Mouse (Mus musculus): Measurements from ENCODE around the gene Samd11. TPM values are rescaled to one million over a fixed set of nuclear protein-coding genes. Genes with fewer than 3 reads are reported as not detected.
A peak's percentile ranks its signal among the peaks of the same experiment; 100 is the strongest.

Samd11 gene
- 0.37 TPM in 1 of 2 replicates, not detected in the other for total RNA-seq (2017)

- ATAC-seq (ENCODE audit: extremely low read depth, insufficient number of reproducible peaks, low FRiP score, poor library complexity, severe bottlenecking): peak; percentile 52
These were observed at the start of gene Samd11 for GRCm38 (mm10) chr4:156255078-156255839. Samd11 (minus strand) TSS chr4:156255657.

GRCm38 (mm10) chr4:156254361-156255077, 938 bp downstream of the Samd11 start:
- ATAC-seq (ENCODE audit: extremely low read depth, insufficient number of reproducible peaks, low FRiP score, poor library complexity, severe bottlenecking): no peak

DNA sequence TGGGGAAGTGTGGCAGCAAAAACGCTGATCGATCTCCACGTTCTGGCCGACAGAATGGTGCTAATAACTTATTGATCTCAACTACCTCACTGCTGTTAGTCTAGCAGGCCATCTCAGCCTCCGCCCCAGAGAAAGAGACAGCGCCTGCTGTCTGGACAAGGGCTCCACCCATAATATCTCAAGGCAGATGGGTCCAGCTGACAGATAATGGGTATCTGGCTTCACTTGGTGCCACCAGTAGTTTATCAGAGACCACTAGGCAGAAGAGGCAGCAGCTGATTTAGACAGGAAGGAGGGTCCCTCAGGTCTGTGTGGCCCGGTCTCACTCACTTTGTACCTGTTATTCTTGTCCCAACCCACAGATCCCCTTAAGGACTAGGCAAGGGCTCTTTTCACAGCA, 2.4 kb downstream of the Samd11 start:
- ATAC-seq (ENCODE audit: extremely low read depth, insufficient number of reproducible peaks, low FRiP score, poor library complexity, severe bottlenecking): no peak

DNA sequence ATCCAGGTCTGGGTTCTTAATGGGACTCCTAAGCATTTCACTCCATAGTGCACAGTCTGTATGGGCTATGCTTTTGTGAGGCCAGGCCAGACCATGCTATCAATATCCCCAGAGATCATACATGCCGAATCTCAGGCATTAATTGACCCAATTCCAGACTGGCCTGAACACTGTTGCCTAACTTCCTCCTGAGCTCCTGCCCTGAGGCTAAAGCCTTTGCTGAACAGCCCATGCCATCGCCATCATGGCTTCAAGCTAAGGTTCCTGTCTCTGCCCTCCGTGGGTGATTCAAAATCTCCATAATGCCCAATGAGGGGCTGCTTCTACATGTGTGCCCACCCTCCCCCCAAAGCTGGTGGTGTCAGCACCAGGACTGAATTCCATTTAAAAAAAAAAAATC, 2.8 kb downstream of the Samd11 start:
- ATAC-seq (ENCODE audit: extremely low read depth, insufficient number of reproducible peaks, low FRiP score, poor library complexity, severe bottlenecking): no peak

- ATAC-seq (ENCODE audit: extremely low read depth, insufficient number of reproducible peaks, low FRiP score, poor library complexity, severe bottlenecking): no peak
These were observed 3.3 kb downstream of the Samd11 start for GRCm38 (mm10) chr4:156252140-156252539.

DNA sequence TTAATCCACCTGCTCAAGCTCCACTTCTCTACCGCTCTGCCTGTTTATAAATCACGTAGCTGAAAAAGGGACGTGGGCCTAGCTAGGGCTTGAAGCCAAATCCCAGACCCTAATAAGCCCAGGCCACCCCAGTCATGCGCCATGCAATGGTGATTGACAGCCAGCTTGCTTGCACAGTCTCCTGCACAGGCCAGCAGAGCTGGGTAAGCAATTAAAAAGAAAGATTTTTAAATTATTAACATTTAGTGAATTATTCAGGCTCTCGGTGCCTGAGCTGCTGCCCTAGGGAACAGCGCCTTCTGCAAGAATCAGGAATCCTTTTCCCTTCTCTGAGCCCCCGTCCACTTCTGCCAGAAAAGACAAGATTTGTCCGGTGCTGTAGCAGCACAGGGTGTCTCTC, 4.4 kb downstream of the Samd11 start:
- no peak for ATAC-seq (ENCODE audit: extremely low read depth, insufficient number of reproducible peaks, low FRiP score, poor library complexity, severe bottlenecking)

DNA sequence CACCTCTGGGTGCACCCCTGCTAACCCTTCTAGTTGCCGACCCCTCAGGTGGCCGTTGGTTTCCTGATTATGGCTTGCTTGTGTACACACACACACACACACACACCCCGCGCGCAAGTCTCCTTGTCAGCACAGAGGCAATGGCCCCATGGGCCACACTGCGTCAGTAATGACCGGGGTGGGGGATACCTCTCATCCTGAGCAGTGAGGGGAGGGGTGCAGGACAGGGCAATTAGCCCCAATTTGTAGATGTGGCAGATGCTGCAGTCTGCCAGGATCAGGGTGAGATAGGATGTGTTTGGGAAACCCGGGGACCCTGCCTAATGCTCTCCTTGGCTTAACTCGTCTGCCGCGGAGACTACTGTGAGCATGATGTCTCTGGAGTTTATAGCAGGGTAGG, 5.9 kb downstream of the Samd11 start:
- no peak for ATAC-seq (ENCODE audit: extremely low read depth, insufficient number of reproducible peaks, low FRiP score, poor library complexity, severe bottlenecking)

- ATAC-seq (ENCODE audit: extremely low read depth, insufficient number of reproducible peaks, low FRiP score, poor library complexity, severe bottlenecking): no peak
These were observed 18.6 kb downstream of the Samd11 start for GRCm38 (mm10) chr4:156236651-156237447.

DNA sequence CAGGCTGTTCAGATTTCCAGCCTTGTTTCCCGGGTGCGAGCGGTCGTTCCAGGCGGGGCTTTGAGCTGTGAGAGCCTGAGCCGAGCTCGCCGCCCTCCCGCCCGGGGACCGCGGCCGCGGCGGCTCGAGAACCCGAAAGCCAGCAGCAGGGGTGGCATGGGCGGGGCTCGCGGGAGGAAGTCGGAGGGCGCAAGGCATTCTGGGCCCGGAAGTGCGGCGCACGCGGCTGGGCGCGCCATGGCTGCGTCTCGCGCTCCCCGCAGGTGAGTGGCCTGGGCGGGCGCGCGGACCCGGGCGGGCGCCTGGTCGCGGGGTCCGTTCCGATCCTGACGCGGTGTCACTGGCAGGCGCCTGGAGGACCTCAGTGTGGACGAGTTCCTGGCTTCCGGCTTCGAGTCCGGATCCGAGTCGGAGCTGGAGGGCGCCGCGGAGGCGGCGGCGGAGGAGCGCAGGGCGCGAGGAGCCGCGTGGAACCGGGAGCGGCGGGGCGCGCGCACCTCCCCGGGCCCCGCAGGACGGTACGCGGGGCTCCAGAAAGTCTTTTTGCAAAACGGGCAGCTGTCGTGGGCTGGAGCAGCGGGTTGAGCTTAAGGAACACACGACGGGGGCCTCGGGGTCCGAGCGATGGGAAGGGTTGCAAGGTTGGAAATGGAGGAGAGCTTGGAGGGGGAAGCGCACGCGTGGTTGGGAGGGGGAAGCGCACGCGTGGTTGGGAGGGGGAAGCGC, 19.5 kb downstream of the Samd11 start, which contains the start of gene Noc2l:
Noc2l (plus strand) TSS at position 203 of the 726 bp plus-strand sequence.
- peak; percentile 77 for ATAC-seq (ENCODE audit: extremely low read depth, insufficient number of reproducible peaks, low FRiP score, poor library complexity, severe bottlenecking)

- ATAC-seq (ENCODE audit: extremely low read depth, insufficient number of reproducible peaks, low FRiP score, poor library complexity, severe bottlenecking): no peak
These were observed 20.1 kb downstream of the Samd11 start for GRCm38 (mm10) chr4:156235360-156235770.

DNA sequence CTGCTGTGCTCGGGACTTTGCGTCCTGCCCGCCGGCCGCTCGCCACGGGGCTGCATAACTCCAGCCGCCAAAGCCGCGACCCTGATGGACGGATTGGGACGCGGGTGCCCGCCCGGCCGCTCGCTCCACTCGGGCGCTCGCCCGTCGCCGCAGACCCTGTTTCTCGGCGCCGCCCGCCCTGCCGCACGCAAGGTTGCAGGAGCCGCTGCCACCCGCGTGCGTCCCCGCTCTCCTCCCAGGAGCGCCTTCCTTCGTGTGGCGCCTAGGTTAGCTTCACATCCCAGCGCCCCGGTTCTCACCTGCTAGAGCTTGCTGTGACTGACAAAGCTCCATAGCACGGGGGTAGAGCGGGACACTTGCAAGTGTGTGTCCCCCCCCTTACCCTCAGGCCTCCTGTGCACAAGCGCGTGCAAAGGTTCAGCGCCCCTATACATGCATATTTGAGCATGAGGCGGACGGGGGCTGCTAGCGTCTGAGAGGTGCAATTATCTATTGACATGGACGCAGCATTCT, 20.7 kb downstream of the Samd11 start, which contains the start of gene Plekhn1:
Plekhn1 (minus strand) TSS at position 157 of the 513 bp plus-strand sequence.
- 0 out of 2 replicates have a peak, but pooled peaks have one; percentile 4 for ATAC-seq (ENCODE audit: extremely low read depth, insufficient number of reproducible peaks, low FRiP score, poor library complexity, severe bottlenecking)

GRCm38 (mm10) chr4:156234021-156234501, 21.4 kb downstream of the Samd11 start:
- no peak for ATAC-seq (ENCODE audit: extremely low read depth, insufficient number of reproducible peaks, low FRiP score, poor library complexity, severe bottlenecking)

DNA sequence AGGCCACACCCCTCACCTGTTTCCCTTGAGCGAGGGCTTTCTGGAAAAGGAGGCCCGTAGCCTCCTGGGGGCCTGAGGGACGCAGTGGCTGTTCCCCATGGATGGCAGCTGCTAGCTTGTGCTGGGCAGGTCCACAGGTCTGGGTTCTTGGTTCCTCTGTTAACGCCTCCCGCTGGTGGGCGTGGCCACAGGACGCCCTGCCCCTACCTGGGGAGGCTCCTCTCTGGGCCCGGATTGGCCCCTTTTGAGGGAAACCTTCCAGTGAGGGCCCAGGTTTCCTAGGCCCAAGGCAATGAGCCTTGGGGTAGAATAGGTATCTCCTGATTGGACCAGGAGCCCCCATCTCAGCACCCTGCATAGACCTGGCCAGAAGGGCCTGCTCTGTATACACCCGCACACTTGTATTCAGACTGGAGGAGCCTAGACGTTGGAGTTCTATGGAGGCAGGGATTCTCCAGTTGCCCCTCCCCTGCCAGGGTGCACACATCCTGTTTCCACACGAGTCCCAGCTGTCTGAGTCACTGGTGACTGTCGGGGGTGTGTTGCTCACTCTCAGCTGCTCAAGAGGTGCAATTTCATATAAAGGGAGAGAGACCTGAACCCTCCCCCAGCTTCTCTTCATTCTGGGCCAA, 26.9 kb downstream of the Samd11 start:
- ATAC-seq (ENCODE audit: extremely low read depth, insufficient number of reproducible peaks, low FRiP score, poor library complexity, severe bottlenecking): no peak

GRCm38 (mm10) chr4:156227752-156228392, 27.6 kb downstream of the Samd11 start:
- ATAC-seq (ENCODE audit: extremely low read depth, insufficient number of reproducible peaks, low FRiP score, poor library complexity, severe bottlenecking): no peak

- no peak for ATAC-seq (ENCODE audit: extremely low read depth, insufficient number of reproducible peaks, low FRiP score, poor library complexity, severe bottlenecking)
These were observed 31.2 kb downstream of the Samd11 start for GRCm38 (mm10) chr4:156224276-156224675.

GRCm38 (mm10) chr4:156219936-156220335, 35.5 kb downstream of the Samd11 start:
- no peak for ATAC-seq (ENCODE audit: extremely low read depth, insufficient number of reproducible peaks, low FRiP score, poor library complexity, severe bottlenecking)

DNA sequence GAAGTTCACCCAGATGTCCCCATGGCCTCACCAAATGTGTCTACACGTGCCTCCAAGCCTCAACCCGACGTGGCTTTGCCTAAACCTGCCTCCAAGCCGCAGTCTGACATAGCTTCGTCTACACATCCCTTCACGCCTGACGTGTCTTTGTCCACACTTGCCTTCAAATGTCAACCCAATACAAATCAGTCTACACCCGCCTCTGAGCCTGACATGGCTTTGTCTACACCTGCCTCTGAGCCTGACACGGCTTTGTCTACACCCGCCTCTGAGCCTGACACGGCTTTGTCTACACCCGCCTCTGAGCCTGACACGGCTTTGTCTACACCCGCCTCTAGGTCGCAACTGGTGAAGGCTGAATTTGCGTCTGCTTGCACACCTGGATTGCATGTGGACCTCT, 37.6 kb downstream of the Samd11 start:
- no peak for ATAC-seq (ENCODE audit: extremely low read depth, insufficient number of reproducible peaks, low FRiP score, poor library complexity, severe bottlenecking)
